ENCODE assay signal across 9 mouse cellular contexts in the genomic region with DNA sequence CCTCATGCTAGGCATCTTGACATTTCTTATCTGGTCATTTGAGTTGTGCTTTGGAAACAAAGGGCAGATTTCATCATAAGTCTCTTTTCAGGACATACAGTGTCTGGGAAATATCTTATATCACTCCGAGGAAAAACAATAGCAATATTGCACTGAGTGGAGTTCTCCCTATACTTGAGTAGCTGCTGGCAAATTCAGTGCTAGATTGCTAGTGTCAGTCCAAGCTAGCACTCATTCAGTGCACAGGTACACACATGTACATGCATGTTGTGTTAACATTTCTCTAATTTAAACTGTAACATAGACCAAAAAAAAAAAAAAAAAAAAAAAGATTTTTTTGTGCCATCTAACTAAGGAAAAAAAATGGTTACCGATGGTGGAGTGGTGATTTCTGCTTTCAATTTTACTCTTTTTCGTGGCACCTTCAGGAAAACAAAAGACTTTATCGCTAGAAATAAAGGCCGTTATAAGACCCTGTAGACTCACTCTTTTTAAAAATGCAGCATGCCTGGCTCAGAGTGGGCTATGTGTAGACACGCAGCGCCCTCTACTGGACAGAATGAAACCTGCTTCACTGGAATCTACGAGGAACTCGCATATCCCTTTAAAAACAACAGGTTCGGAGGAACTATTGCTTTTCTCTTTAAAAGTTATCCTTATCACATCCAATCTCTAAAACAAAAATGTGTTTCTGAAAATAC.
DNase-seq lines count a peak whose midpoint lies in the region; ATAC-seq and TF ChIP-seq lines count a peak whose summit lies in the region.
"Had no signal": no experiment of that assay in that cellular context is flagged by ENCODE, and none has a peak within 500 bp of the region (broad histone marks: within the 10 kb centered on the region; RNA-seq: fewer than 3 reads in every experiment).

No protein-coding gene starts in this region.

- peaks cover 6% of the 10 kb centered on the region; the same call in 1 of the 2 replicates for H3K4me1 ChIP-seq in embryonic facial prominence, embryonic 12.5 days
- peaks cover 2% of the 10 kb centered on the region for H3K4me1 ChIP-seq in heart, adult 2 months (ENCODE audit: control insufficient read depth, insufficient read depth, low read length)
- H3K4me1 ChIP-seq in limb, embryonic 12.5 days (replicated peaks): peaks cover 14% of the 10 kb centered on the region
- peaks cover 4% of the 10 kb centered on the region; the same call in 1 of the 2 replicates for H3K4me1 ChIP-seq in midbrain, embryonic 14.5 days (ENCODE audit: control insufficient read depth, insufficient read depth, low read length)

- H3K9ac ChIP-seq in embryonic facial prominence, embryonic 12.5 days: 0 out of 2 replicates have a peak overlapping the region, but pooled peaks have one; percentile 27
- no peak overlapping the region for H3K9ac ChIP-seq in heart, adult 2 months (ENCODE audit: low read depth, low read length)
- 0 out of 2 replicates have a peak overlapping the region, but pooled peaks have one; percentile 31 for H3K9ac ChIP-seq in limb, embryonic 12.5 days (replicated peaks)
- 0 out of 2 replicates have a peak overlapping the region, but pooled peaks have one; percentile 21 for H3K9ac ChIP-seq in midbrain, embryonic 14.5 days (replicated peaks; ENCODE audit: low read length)

- peak overlapping the region; percentile 44 for H3K4me2 ChIP-seq in embryonic facial prominence, embryonic 12.5 days (replicated peaks)
- H3K4me2 ChIP-seq in limb, embryonic 12.5 days: peak overlapping the region; percentile 50
- H3K4me2 ChIP-seq in midbrain, embryonic 14.5 days (ENCODE audit: low read length): peak overlapping the region; percentile 52

- peak overlapping the region; percentile 32 for H3K4me3 ChIP-seq in embryonic facial prominence, embryonic 12.5 days
- peak overlapping the region; percentile 53 for H3K4me3 ChIP-seq in heart, adult 2 months
- peak overlapping the region; percentile 31 for H3K4me3 ChIP-seq in limb, embryonic 12.5 days (replicated peaks)
- peak overlapping the region; percentile 32 for H3K4me3 ChIP-seq in midbrain, embryonic 14.5 days (replicated peaks; ENCODE audit: low read depth, low read length)

- TF ChIP-seq CTCF in heart, adult 2 months (IDR thresholded peaks at IDR 0.05): peak; percentile 90

- intact Hi-C loops in heart, adult 2 months (cut with DNase I): loop anchor here (2.0 to 10.0 kb wide), 2 partner anchors 77 to 783 kb away; no protein-coding TSS in a partner anchor

- TF ChIP-seq EP300 in heart, adult 2 months (IDR thresholded peaks at IDR 0.05; ENCODE audit: insufficient read depth, low read depth, low read length): 0 out of 2 replicates have a peak, but pooled peaks have one; percentile 33

- H3K27ac ChIP-seq in embryonic facial prominence, embryonic 12.5 days: no peak overlapping the region
- no peak overlapping the region for H3K27ac ChIP-seq in heart, adult 2 months
- H3K27ac ChIP-seq in limb, embryonic 12.5 days: peak overlapping the region; percentile 79; the same call in 1 of the 2 replicates
- H3K27ac ChIP-seq in midbrain, embryonic 14.5 days (replicated peaks; ENCODE audit: low read depth, low read length): peak overlapping the region; percentile 32; the same call in 1 of the 2 replicates

- ATAC-seq in cerebellum, adult (ENCODE audit: insufficient number of reproducible peaks, low FRiP score, low TSS enrichment): no peak
- no peak for ATAC-seq in embryonic facial prominence, embryonic 12.5 days (ENCODE audit: insufficient number of reproducible peaks, insufficient read depth, low FRiP score, low TSS enrichment)
- ATAC-seq in limb, embryonic 12.5 days (ENCODE audit: insufficient number of reproducible peaks, insufficient read depth, low FRiP score, low TSS enrichment, low read depth): peak; percentile 49; the same call in 1 of the 2 replicates
- peak; percentile 83; the same call in 1 of the 2 replicates for ATAC-seq in midbrain, embryonic 14.5 days (ENCODE audit: low FRiP score, low TSS enrichment)

- no peaks in the 10 kb centered on the region for H3K27me3 ChIP-seq in embryonic facial prominence, embryonic 12.5 days
- H3K27me3 ChIP-seq in heart, adult 2 months (ENCODE audit: control insufficient read depth, insufficient read depth, low read length): no peaks in the 10 kb centered on the region
- no peaks in the 10 kb centered on the region for H3K27me3 ChIP-seq in limb, embryonic 12.5 days
- H3K27me3 ChIP-seq in midbrain, embryonic 14.5 days (ENCODE audit: control insufficient read depth, insufficient read depth, low read length): no peaks in the 10 kb centered on the region

- no peak for TF ChIP-seq POLR2A in heart, adult 2 months (IDR thresholded peaks at IDR 0.05; ENCODE audit: insufficient read depth, low read depth, low read length)

- no peaks in the 10 kb centered on the region for H3K36me3 ChIP-seq in embryonic facial prominence, embryonic 12.5 days
- no peaks in the 10 kb centered on the region for H3K36me3 ChIP-seq in heart, adult 2 months (ENCODE audit: control insufficient read depth, insufficient read depth, low read length)
- no peaks in the 10 kb centered on the region for H3K36me3 ChIP-seq in limb, embryonic 12.5 days
- no peaks in the 10 kb centered on the region for H3K36me3 ChIP-seq in midbrain, embryonic 14.5 days (ENCODE audit: control insufficient read depth, insufficient read depth, low read length)
- H3K36me3 ChIP-seq: G1E had no signal

- 20% methylated on average over 10 of the region's 10 CpGs for WGBS in embryonic facial prominence, embryonic 12.5 days
- 13% methylated on average over 10 of the region's 10 CpGs for WGBS in heart, adult 2 months
- 13% methylated on average over 10 of the region's 10 CpGs for WGBS in limb, embryonic 12.5 days
- 22% methylated on average over 10 of the region's 10 CpGs for WGBS in midbrain, embryonic 14.5 days

- DNase-seq in cerebellum, adult 11 months: peak; percentile 46
- DNase-seq in heart, adult 2 months: peak; percentile 61 to 78
- DNase-seq in kidney, adult 8-10 months: peak; percentile 55 to 83
- DNase-seq in midbrain, embryonic 14.5 days: peak; percentile 96
- peak; percentile 14 to 53 for DNase-seq in spleen, postnatal 14 days (ENCODE audit: low spot score in 2 of 2)

- no peaks in the 10 kb centered on the region for H3K9me3 ChIP-seq in embryonic facial prominence, embryonic 12.5 days
- H3K9me3 ChIP-seq in limb, embryonic 12.5 days: no peaks in the 10 kb centered on the region
- H3K9me3 ChIP-seq in midbrain, embryonic 14.5 days (ENCODE audit: control insufficient read depth, low read length): no peaks in the 10 kb centered on the region

- H3K79me2 ChIP-seq in heart, adult 2 months (replicated peaks; ENCODE audit: control insufficient read depth, insufficient read depth, low read length): no peaks in the 10 kb centered on the region

Comparison
In these comparisons a context has a peak if more than half of its experiments do, and no peak if none do; other contexts are left out.
1. DNase-seq: peak in every context shown above with its lines; median percentile 96 in midbrain, embryonic 14.5 days; 70 in heart, adult 2 months; 69 in kidney, adult 8-10 months; 46 in cerebellum, adult 11 months; 34 in spleen, postnatal 14 days.
2. ATAC-seq: peak in limb, embryonic 12.5 days (single experiment) and midbrain, embryonic 14.5 days (single experiment); none in cerebellum, adult (single experiment) and embryonic facial prominence, embryonic 12.5 days (single experiment).
3. H3K27ac ChIP-seq: peak in limb, embryonic 12.5 days (single experiment) and midbrain, embryonic 14.5 days (single experiment); none in embryonic facial prominence, embryonic 12.5 days (single experiment) and heart, adult 2 months (single experiment).
4. Peak in every context shown above with its lines, with median percentiles within 50 percentile points of each other: H3K4me2 ChIP-seq and H3K4me3 ChIP-seq.